Mouse (Mus musculus) olfactory bulb, adult 2 months (tissue): ENCODE data around the gene Pepd.

Source experiments
- CTCF ChIP-seq: fragments of 200-500 bp; IDR thresholded peaks from 2 replicates; pipeline ENCODE4 v1.5.1; 2012; ENCODE audit warnings: low read depth, mild to moderate bottlenecking, low read length, moderate library complexity; ENCODE audit not compliant: insufficient read depth
- POLR2A ChIP-seq: fragments of 200-500 bp; IDR thresholded peaks from 2 replicates; pipeline ENCODE4 v1.6.1; 2012; ENCODE audit warnings: mild to moderate bottlenecking, low read depth, low read length, moderate library complexity; ENCODE audit not compliant: insufficient read depth

DNA sequence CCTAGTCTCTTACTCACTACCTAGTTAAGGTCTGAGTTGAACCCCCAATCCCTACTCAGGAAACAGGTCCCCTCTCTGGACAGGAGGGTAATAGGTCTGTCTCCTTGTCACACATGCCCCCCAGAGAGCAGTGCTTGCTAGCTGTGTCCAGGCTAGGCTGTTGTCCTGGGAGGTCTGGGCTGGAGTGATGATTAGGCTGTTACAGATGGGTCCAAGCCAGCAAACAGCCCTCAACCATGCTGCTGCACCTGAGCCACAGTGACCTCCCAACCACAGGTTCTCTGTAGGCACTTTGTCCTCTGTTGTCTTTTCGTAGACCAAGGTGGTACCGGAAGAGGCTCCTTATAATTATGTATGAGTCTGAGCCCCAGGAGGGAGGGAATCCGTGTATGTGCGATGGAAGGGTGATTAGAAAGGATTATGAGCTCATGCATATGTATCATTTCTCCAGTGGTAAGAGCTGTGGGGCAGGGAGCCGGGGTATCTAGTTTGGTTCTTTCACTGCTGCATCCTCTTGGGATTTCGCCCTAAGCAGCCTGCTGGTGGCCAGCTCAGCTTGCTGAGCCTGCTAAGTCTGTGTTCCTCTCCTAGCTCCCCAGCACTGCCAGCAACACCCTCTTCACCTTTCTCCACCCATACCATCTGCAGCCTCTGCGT, 34.2 kb downstream of the Pepd start:
- TF ChIP-seq CTCF (no peak), POLR2A (no peak)
